Mouse (Mus musculus) limb, embryonic 10.5 days (tissue): Measurements from ENCODE around the gene Ntpcr. TPM values are rescaled to one million over a fixed set of nuclear protein-coding genes. Genes with fewer than 3 reads are reported as not detected.

Source experiments
- DNase-seq: peaks from one replicate; pipeline ENCODE4 v3.0.0-alpha.2; 2017; ENCODE audit warnings: low spot score
- H3K27ac ChIP-seq: fragments of 300-500 bp; sonication (generic); 2 replicates; pipeline ENCODE4 v1.5.1; 2016; ENCODE audit warnings: mild to moderate bottlenecking
- H3K27me3 ChIP-seq: fragments of 300-500 bp; sonication (generic); 2 replicates; pipeline ENCODE4 v1.6.1; 2016; ENCODE audit warnings: low read depth, mild to moderate bottlenecking; ENCODE audit not compliant: poor library complexity, severe bottlenecking
- H3K36me3 ChIP-seq: fragments of 300-500 bp; sonication (generic); 2 replicates; pipeline ENCODE4 v1.6.1; 2016; ENCODE audit warnings: mild to moderate bottlenecking, moderate library complexity
- H3K4me1 ChIP-seq: fragments of 300-500 bp; sonication (generic); 2 replicates; pipeline ENCODE4 v1.6.1; 2016
- H3K4me3 ChIP-seq: fragments of 300-500 bp; sonication (generic); 2 replicates; pipeline ENCODE4 v1.5.1; 2016; ENCODE audit warnings: mild to moderate bottlenecking, moderate library complexity
- H3K9me3 ChIP-seq: fragments of 300-500 bp; sonication (generic); replicated peaks from 2 replicates; pipeline ENCODE4 v1.6.1; 2016; ENCODE audit warnings: mild to moderate bottlenecking
- WGBS: fragments of 180-500 bp; shearing (Covaris S2); methylation state at CpG from one replicate; pipeline ENCODE4 v1.1.7; 2016; 5-methylcytosine and 5-hydroxymethylcytosine counted together
- polyA plus RNA-seq: library from polyadenylated mRNA; unstranded; fragments of >200 nt; fragmentation: Nextera tagmentation; extraction: Ambion mirVana; gene quantifications from 2 replicates; pipeline ENCODE4 v1.2.1, GENCODE M21; 2016

Ntpcr gene
- polyA plus RNA-seq, 1 experiment from 2014 or later, result 20.2 TPM

GRCm38 (mm10) chr8:125792816-125793455, 63.2 kb downstream of the Ntpcr start:
- Histone ChIP-seq H3K27me3 (no peaks in the 10 kb centered on the region), H3K27ac (no peak overlapping the region), H3K4me3 (no peak overlapping the region), H3K9me3 (no peaks in the 10 kb centered on the region), H3K4me1 (no peaks in the 10 kb centered on the region), H3K36me3 (no peaks in the 10 kb centered on the region)
- DNase-seq, result no peak
- WGBS, result 81% methylated on average over 9 of the region's 9 CpGs

- Histone ChIP-seq H3K4me3 (no peak overlapping the region), H3K27me3 (no peaks in the 10 kb centered on the region), H3K36me3 (no peaks in the 10 kb centered on the region), H3K27ac (no peak overlapping the region), H3K9me3 (no peaks in the 10 kb centered on the region), H3K4me1 (no peaks in the 10 kb centered on the region)
- 86% methylated on average over 2 of the region's 2 CpGs for WGBS
- DNase-seq, result no peak
Measured at GRCm38 (mm10) chr8:125795341-125795740, 65.6 kb downstream of the Ntpcr start.

- no peak overlapping the region for H3K4me3 ChIP-seq
- 95% methylated on average over 2 of the region's 2 CpGs for WGBS
- no peak overlapping the region for H3K27ac ChIP-seq
Measured at GRCm38 (mm10) chr8:125796970-125797369, 67.2 kb downstream of the Ntpcr start.

More at GRCm38 (mm10) chr8:125796970-125797369, 67.2 kb downstream of the Ntpcr start:
- no peak for DNase-seq
- Histone ChIP-seq H3K4me1 (no peaks in the 10 kb centered on the region), H3K27me3 (no peaks in the 10 kb centered on the region), H3K36me3 (no peaks in the 10 kb centered on the region), H3K9me3 (no peaks in the 10 kb centered on the region)

Other genes with a start within 250 kb of the Ntpcr start
- gene Sipa1l2, start 160.2 kb upstream of the Ntpcr start, polyA plus RNA-seq, result 11.0 and 13.9 TPM in 2 replicates
- 5.6 and 7.8 TPM in 2 replicates for gene Map10, start 60.1 kb upstream of the Ntpcr start, polyA plus RNA-seq
- 0.05 TPM in 1 of 2 replicates, not detected in the other for gene Pcnx2, start 168.4 kb downstream of the Ntpcr start, polyA plus RNA-seq
- gene Map3k21, start 180.5 kb downstream of the Ntpcr start, polyA plus RNA-seq, result 0.03 and 0.04 TPM in 2 replicates